Mouse (Mus musculus): ENCODE results near the gene Fkbp2. TPM values are rescaled to one million over a fixed set of nuclear protein-coding genes. Genes with fewer than 3 reads are reported as not detected.

Gene Fkbp2
- 94.0 and 102 TPM in 2 replicates for polyA plus RNA-seq (2016; fragmentation: Nextera tagmentation; extraction: Ambion mirVana)

- H3K27ac ChIP-seq, result peak within 1 kb of the TSS; percentile 94
- peaks cover 50% of the 10 kb centered on the region for H3K4me1 ChIP-seq
- WGBS, result 2% methylated on average over 38 of the region's 38 CpGs
- H3K36me3 ChIP-seq, result peaks cover 68% of the 10 kb centered on the region
- peak; percentile 98 for DNase-seq (ENCODE audit: low spot score)
- no peaks in the 10 kb centered on the region for H3K27me3 ChIP-seq (ENCODE audit: low read depth, poor library complexity, severe bottlenecking)
- no peaks in the 10 kb centered on the region for H3K9me3 ChIP-seq (replicated peaks)
- H3K4me3 ChIP-seq, result peak within 1 kb of the TSS; percentile 65
Measured at GRCm38 (mm10) chr19:6980381-6981093, at the start of gene Fkbp2. Gene Fkbp2 (minus strand): TSS chr19:6980501.

- no peak for DNase-seq (ENCODE audit: low spot score)
- WGBS, result 94% methylated on average over 5 of the region's 5 CpGs
- Histone ChIP-seq H3K4me3 (no peak overlapping the region), H3K4me1 (no peaks in the 10 kb centered on the region), H3K9me3 (replicated peaks) (no peaks in the 10 kb centered on the region), H3K27me3 (ENCODE audit: low read depth, poor library complexity, severe bottlenecking) (no peaks in the 10 kb centered on the region), H3K36me3 (peaks cover 99% of the 10 kb centered on the region), H3K27ac (no peak overlapping the region)
Measured at GRCm38 (mm10) chr19:7029531-7029930, 49.2 kb upstream of the Fkbp2 start.

- Histone ChIP-seq H3K36me3 (peaks cover 92% of the 10 kb centered on the region), H3K27me3 (ENCODE audit: low read depth, poor library complexity, severe bottlenecking) (no peaks in the 10 kb centered on the region), H3K9me3 (replicated peaks) (no peaks in the 10 kb centered on the region), H3K4me3 (no peak overlapping the region), H3K27ac (no peak overlapping the region), H3K4me1 (no peaks in the 10 kb centered on the region)
- DNase-seq (ENCODE audit: low spot score), result peak; percentile 50
- WGBS, result 62% methylated on average over 3 of the region's 3 CpGs
Measured at GRCm38 (mm10) chr19:7020224-7020641, 39.9 kb upstream of the Fkbp2 start.

GRCm38 (mm10) chr19:7019191-7019590 lies 38.9 kb upstream of the Fkbp2 start, which contains the start of gene Fermt3:
Gene Fermt3 (minus strand): TSS chr19:7019469.
- H3K4me3 ChIP-seq, result no peak within 1 kb of the TSS
- no peaks in the 10 kb centered on the region for H3K27me3 ChIP-seq (ENCODE audit: low read depth, poor library complexity, severe bottlenecking)
- H3K9me3 ChIP-seq (replicated peaks), result no peaks in the 10 kb centered on the region
- peaks cover 88% of the 10 kb centered on the region for H3K36me3 ChIP-seq
- no peak for DNase-seq (ENCODE audit: low spot score)
- WGBS, result 84% methylated on average over 5 of the region's 5 CpGs
- no peaks in the 10 kb centered on the region for H3K4me1 ChIP-seq
- H3K27ac ChIP-seq, result no peak within 1 kb of the TSS

- no peaks in the 10 kb centered on the region for H3K27me3 ChIP-seq (ENCODE audit: low read depth, poor library complexity, severe bottlenecking)
- WGBS, result 94% methylated on average over 11 of the region's 11 CpGs
- no peak overlapping the region for H3K27ac ChIP-seq
- H3K36me3 ChIP-seq, result peaks cover 88% of the 10 kb centered on the region
- H3K9me3 ChIP-seq (replicated peaks), result no peaks in the 10 kb centered on the region
- no peak for DNase-seq (ENCODE audit: low spot score)
- H3K4me1 ChIP-seq, result no peaks in the 10 kb centered on the region
- H3K4me3 ChIP-seq, result no peak overlapping the region
Measured at GRCm38 (mm10) chr19:7018546-7018945, 38.2 kb upstream of the Fkbp2 start.

GRCm38 (mm10) chr19:7017541-7018457 lies 37.5 kb upstream of the Fkbp2 start:
- no peak overlapping the region; the same call in 1 of the 2 replicates for H3K4me3 ChIP-seq
- DNase-seq (ENCODE audit: low spot score), result no peak
- peaks cover 84% of the 10 kb centered on the region for H3K36me3 ChIP-seq
- H3K27ac ChIP-seq, result 0 out of 2 replicates have a peak overlapping the region, but pooled peaks have one; percentile 27
- no peaks in the 10 kb centered on the region for H3K27me3 ChIP-seq (ENCODE audit: low read depth, poor library complexity, severe bottlenecking)
- H3K4me1 ChIP-seq, result no peaks in the 10 kb centered on the region
- H3K9me3 ChIP-seq (replicated peaks), result no peaks in the 10 kb centered on the region
- WGBS, result 77% methylated on average over 12 of the region's 12 CpGs

GRCm38 (mm10) chr19:7014481-7015135 lies 34.3 kb upstream of the Fkbp2 start:
- Histone ChIP-seq H3K9me3 (replicated peaks) (no peaks in the 10 kb centered on the region), H3K4me1 (no peaks in the 10 kb centered on the region), H3K27ac (no peak overlapping the region), H3K4me3 (no peak overlapping the region), H3K27me3 (ENCODE audit: low read depth, poor library complexity, severe bottlenecking) (no peaks in the 10 kb centered on the region), H3K36me3 (peaks cover 58% of the 10 kb centered on the region)
- no peak for DNase-seq (ENCODE audit: low spot score)
- WGBS, result 90% methylated on average over 20 of the region's 20 CpGs

- Histone ChIP-seq H3K27me3 (ENCODE audit: low read depth, poor library complexity, severe bottlenecking) (no peaks in the 10 kb centered on the region), H3K4me3 (no peak overlapping the region), H3K27ac (no peak overlapping the region), H3K4me1 (no peaks in the 10 kb centered on the region), H3K36me3 (peaks cover 52% of the 10 kb centered on the region), H3K9me3 (replicated peaks) (no peaks in the 10 kb centered on the region)
- DNase-seq (ENCODE audit: low spot score), result no peak
- WGBS, result 88% methylated on average over 9 of the region's 9 CpGs
Measured at GRCm38 (mm10) chr19:7013984-7014383, 33.7 kb upstream of the Fkbp2 start.

- Histone ChIP-seq H3K4me1 (no peaks in the 10 kb centered on the region), H3K9me3 (replicated peaks) (no peaks in the 10 kb centered on the region)
Measured at GRCm38 (mm10) chr19:7012426-7012825, 32.1 kb upstream of the Fkbp2 start.

GRCm38 (mm10) chr19:7006892-7007593 lies 26.7 kb upstream of the Fkbp2 start:
- Histone ChIP-seq H3K36me3 (0 out of 2 replicates have a peak, but pooled peaks cover 16% of the 10 kb centered on the region), H3K9me3 (replicated peaks) (no peaks in the 10 kb centered on the region), H3K4me1 (no peaks in the 10 kb centered on the region), H3K4me3 (no peak overlapping the region), H3K27me3 (ENCODE audit: low read depth, poor library complexity, severe bottlenecking) (no peaks in the 10 kb centered on the region), H3K27ac (no peak overlapping the region)
- DNase-seq (ENCODE audit: low spot score), result no peak
- WGBS, result 87% methylated on average over 9 of the region's 9 CpGs

More at GRCm38 (mm10) chr19:7012426-7012825, 32.1 kb upstream of the Fkbp2 start:
- DNase-seq (ENCODE audit: low spot score), result no peak
- Histone ChIP-seq H3K27me3 (ENCODE audit: low read depth, poor library complexity, severe bottlenecking) (no peaks in the 10 kb centered on the region), H3K36me3 (peaks cover 36% of the 10 kb centered on the region), H3K4me3 (no peak overlapping the region), H3K27ac (no peak overlapping the region)
- WGBS, result 88% methylated on average over 4 of the region's 4 CpGs

GRCm38 (mm10) chr19:6999360-7000063 lies 19.2 kb upstream of the Fkbp2 start:
- DNase-seq (ENCODE audit: low spot score), result no peak
- Histone ChIP-seq H3K9me3 (replicated peaks) (no peaks in the 10 kb centered on the region), H3K27me3 (ENCODE audit: low read depth, poor library complexity, severe bottlenecking) (no peaks in the 10 kb centered on the region), H3K4me1 (peaks cover 24% of the 10 kb centered on the region), H3K4me3 (no peak overlapping the region), H3K27ac (no peak overlapping the region), H3K36me3 (peaks cover 47% of the 10 kb centered on the region)
- 93% methylated on average over 19 of the region's 19 CpGs for WGBS
